12 mouse cellular contexts compared by ENCODE assay signal in the genomic region with DNA sequence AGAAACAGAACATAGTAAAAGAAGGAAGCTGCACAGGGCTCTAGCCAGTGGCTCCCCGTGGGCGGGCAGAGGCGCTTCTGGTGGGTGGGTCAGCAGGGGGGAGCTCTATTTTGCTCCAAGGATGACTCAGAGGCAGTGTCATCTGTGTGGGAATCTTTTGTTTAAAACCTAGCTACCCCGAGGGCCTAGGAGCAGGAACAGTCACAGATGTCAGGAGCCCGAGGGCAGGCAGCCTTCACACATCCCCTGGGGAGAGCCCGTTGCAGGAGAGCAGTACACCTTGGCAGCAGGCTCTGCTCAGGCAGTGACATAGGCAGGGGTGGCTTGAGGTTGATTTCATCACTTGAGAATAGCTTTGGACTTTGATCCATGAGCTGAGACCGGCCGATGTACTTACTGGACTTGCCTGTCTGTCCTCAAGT. TPM values are rescaled to one million over a fixed set of nuclear protein-coding genes. Genes with fewer than 3 reads are reported as not detected.
DNase-seq lines count a peak whose midpoint lies in the region; ATAC-seq and TF ChIP-seq lines count a peak whose summit lies in the region.
"Had no signal": no experiment of that assay in that cellular context is flagged by ENCODE, and none has a peak within 500 bp of the region (broad histone marks: within the 10 kb centered on the region; RNA-seq: fewer than 3 reads in every experiment).

No protein-coding gene starts in this region.

- H3K4me3 ChIP-seq in midbrain, embryonic 14.5 days (replicated peaks; ENCODE audit: low read depth, low read length): no peak overlapping the region
- H3K4me3 ChIP-seq in midbrain, embryonic 16.5 days (ENCODE audit: low read depth, low read length): no peak overlapping the region
- no peak overlapping the region for H3K4me3 ChIP-seq in myocyte
- H3K4me3 ChIP-seq: heart, embryonic 12.5 days; hindbrain, embryonic 15.5 days; limb, embryonic 15.5 days had no signal

- no peaks in the 10 kb centered on the region for H3K4me1 ChIP-seq in midbrain, embryonic 14.5 days (ENCODE audit: control insufficient read depth, insufficient read depth, low read length)
- no peaks in the 10 kb centered on the region for H3K4me1 ChIP-seq in midbrain, embryonic 16.5 days (ENCODE audit: control insufficient read depth, insufficient read depth, low read length)
- H3K4me1 ChIP-seq: heart, embryonic 12.5 days; hindbrain, embryonic 15.5 days; limb, embryonic 15.5 days had no signal

- no peak overlapping the region for H3K9ac ChIP-seq in midbrain, embryonic 14.5 days (replicated peaks; ENCODE audit: low read length)
- H3K9ac ChIP-seq in midbrain, embryonic 16.5 days (ENCODE audit: low read depth, low read length): no peak overlapping the region
- H3K9ac ChIP-seq: heart, embryonic 12.5 days; hindbrain, embryonic 15.5 days; limb, embryonic 15.5 days had no signal

- peak; percentile 33 for DNase-seq in adrenal gland, postnatal 14 days
- DNase-seq in adrenal gland, adult 2 months: no peak
- peak; percentile 40 for DNase-seq in midbrain, embryonic 14.5 days
- no peak for DNase-seq in cerebellum, adult 9-10 months
- no peak for DNase-seq in frontal cortex, postnatal 36 days (ENCODE audit: low spot score in 2 of 2)
- DNase-seq: layer of hippocampus, postnatal 36 days had no signal

- H3K27ac ChIP-seq in midbrain, embryonic 14.5 days (replicated peaks; ENCODE audit: low read depth, low read length): no peak overlapping the region
- H3K27ac ChIP-seq in midbrain, embryonic 16.5 days (ENCODE audit: low read length): no peak overlapping the region
- H3K27ac ChIP-seq: hindbrain, embryonic 15.5 days; limb, embryonic 15.5 days had no signal

- H3K79me2 ChIP-seq in myocyte (ENCODE audit: control insufficient read depth, insufficient read depth): no peaks in the 10 kb centered on the region

- 46% methylated on average over 8 of the region's 8 CpGs for whole genome bisulfite sequencing in midbrain, embryonic 14.5 days
- WGBS in midbrain, embryonic 16.5 days: 41% methylated on average over 8 of the region's 8 CpGs

- TF ChIP-seq POLR2A in myocyte (IDR thresholded peaks at IDR 0.05; ENCODE audit: insufficient read length, low read depth): no peak

- H3K36me3 ChIP-seq in midbrain, embryonic 14.5 days (ENCODE audit: control insufficient read depth, insufficient read depth, low read length): no peaks in the 10 kb centered on the region
- no peaks in the 10 kb centered on the region for H3K36me3 ChIP-seq in midbrain, embryonic 16.5 days (ENCODE audit: control insufficient read depth, insufficient read depth, low read length)
- H3K36me3 ChIP-seq in myocyte (ENCODE audit: control insufficient read depth, insufficient read depth): no peaks in the 10 kb centered on the region
- H3K36me3 ChIP-seq: heart, embryonic 12.5 days; hindbrain, embryonic 15.5 days; limb, embryonic 15.5 days had no signal

- no peaks in the 10 kb centered on the region for H3K9me3 ChIP-seq in midbrain, embryonic 14.5 days (ENCODE audit: control insufficient read depth, low read length)
- no peaks in the 10 kb centered on the region for H3K9me3 ChIP-seq in midbrain, embryonic 16.5 days (replicated peaks; ENCODE audit: control insufficient read depth, low read length, poor library complexity, severe bottlenecking)
- H3K9me3 ChIP-seq: heart, embryonic 12.5 days; hindbrain, embryonic 15.5 days; limb, embryonic 15.5 days had no signal

- ATAC-seq in midbrain, embryonic 14.5 days (ENCODE audit: low FRiP score, low TSS enrichment): no peak
- no peak for ATAC-seq in midbrain, embryonic 16.5 days
- peak; percentile 22 to 64; a peak in 2 of 4 replicates for ATAC-seq in hematopoietic stem cell, adult 5-6 weeks (replicated peaks in 1 of 2; ENCODE audit: insufficient read depth in 1 of 2, low FRiP score in 2 of 2, low TSS enrichment in 1 of 2, low read depth in 1 of 2, poor library complexity in 2 of 2, severe bottlenecking in 2 of 2)

- H3ac ChIP-seq in myocyte (ENCODE audit: control insufficient read depth, insufficient read length): no peak overlapping the region

- no peak overlapping the region for H3K4me2 ChIP-seq in midbrain, embryonic 14.5 days (ENCODE audit: low read length)
- H3K4me2 ChIP-seq in midbrain, embryonic 16.5 days (ENCODE audit: low read length): no peak overlapping the region
- peak overlapping the region; percentile 62 for H3K4me2 ChIP-seq in myocyte (ENCODE audit: low read depth)
- H3K4me2 ChIP-seq: heart, embryonic 12.5 days; hindbrain, embryonic 15.5 days; limb, embryonic 15.5 days had no signal

- no peaks in the 10 kb centered on the region for H3K27me3 ChIP-seq in midbrain, embryonic 14.5 days (ENCODE audit: control insufficient read depth, insufficient read depth, low read length)
- H3K27me3 ChIP-seq in midbrain, embryonic 16.5 days (ENCODE audit: control insufficient read depth, insufficient read depth, low read depth, low read length): no peaks in the 10 kb centered on the region
- H3K27me3 ChIP-seq in myocyte (ENCODE audit: control insufficient read depth, insufficient read depth, insufficient read length): no peaks in the 10 kb centered on the region
- H3K27me3 ChIP-seq: heart, embryonic 12.5 days; hindbrain, embryonic 15.5 days; limb, embryonic 15.5 days had no signal

TF ChIP-seq in myocyte, 11 proteins besides CTCF, POLR2A, EP300 and RAD21:
- TF ChIP-seq CEBPB (IDR thresholded peaks at IDR 0.05; ENCODE audit: insufficient read depth, poor library complexity, severe bottlenecking) (no peak), SRF (IDR thresholded peaks at IDR 0.05; ENCODE audit: control insufficient read depth, insufficient read length, low read depth) (no peak), USF1 (IDR thresholded peaks at IDR 0.05; ENCODE audit: low read depth) (no peak), E2F4 (IDR thresholded peaks at IDR 0.05; ENCODE audit: insufficient read depth) (no peak), MYOD1 (IDR thresholded peaks at IDR 0.05; ENCODE audit: control insufficient read depth in 1 of 3, insufficient read length in 2 of 3, low read depth in 2 of 3) (no peak), POLR2AphosphoS2 (IDR thresholded peaks at IDR 0.05; ENCODE audit: insufficient read length, low read depth) (no peak), MYOG (IDR thresholded peaks at IDR 0.05; ENCODE audit: control insufficient read depth in 1 of 3, insufficient read depth in 1 of 3, insufficient read length in 2 of 3, low read depth in 2 of 3) (no peak), REST (IDR thresholded peaks at IDR 0.05; ENCODE audit: insufficient read depth, insufficient read length) (no peak), TCF12 (IDR thresholded peaks at IDR 0.05; ENCODE audit: insufficient read depth, poor library complexity, severe bottlenecking) (no peak), MAX (IDR thresholded peaks at IDR 0.05; ENCODE audit: low read depth) (no peak), TCF3 (IDR thresholded peaks at IDR 0.05; ENCODE audit: insufficient read length, low read depth) (no peak)

RNA-seq across cellular contexts. Expression of a gene that starts 13.9 kb away (rescaled TPM):
- total RNA-seq in adrenal gland, postnatal 14 days (2021): 72.9 and 79.9 TPM in 2 replicates
- total RNA-seq in adrenal gland, adult 2 months (2021): 100 to 1,000 TPM in 1 of 2 experiments, 10 to 100 TPM in 1; 90.4 to 137 TPM
- polyA plus RNA-seq in adrenal gland, adult 2 months (2012; rRNA removed): 14.7 and 17.6 TPM in 2 replicates
- 22.0 and 28.0 TPM in 2 replicates for polyA plus RNA-seq in midbrain, embryonic 14.5 days (2014; fragmentation: Nextera tagmentation; extraction: Ambion mirVana)
- polyA plus RNA-seq in midbrain, embryonic 16.5 days (2015; fragmentation: Nextera tagmentation; extraction: Ambion mirVana): 25.9 and 27.4 TPM in 2 replicates
- 20.3 and 41.7 TPM in 2 replicates for total RNA-seq in hematopoietic stem cell, adult 5-6 weeks (2017)
- polyA plus RNA-seq in myocyte (2012; fragmentation: generic; extraction: Trizol): 24.8 TPM

RNA-seq across cellular contexts. Expression of a gene that starts 43.3 kb away (rescaled TPM):
- total RNA-seq in adrenal gland, postnatal 14 days (2021): 49.5 and 56.7 TPM in 2 replicates
- total RNA-seq in adrenal gland, adult 2 months (2021): 100 to 1,000 TPM in 1 of 2 experiments, 10 to 100 TPM in 1; 71.6 to 102 TPM
- polyA plus RNA-seq in adrenal gland, adult 2 months (2012; rRNA removed): 74.0 and 75.6 TPM in 2 replicates
- polyA plus RNA-seq in midbrain, embryonic 14.5 days (2014; fragmentation: Nextera tagmentation; extraction: Ambion mirVana): 33.1 and 41.2 TPM in 2 replicates
- 35.3 and 38.5 TPM in 2 replicates for polyA plus RNA-seq in midbrain, embryonic 16.5 days (2015; fragmentation: Nextera tagmentation; extraction: Ambion mirVana)
- total RNA-seq in hematopoietic stem cell, adult 5-6 weeks (2017): 18.2 and 23.4 TPM in 2 replicates
- 68.7 TPM for polyA plus RNA-seq in myocyte (2012; fragmentation: generic; extraction: Trizol)

Comparison
In these comparisons a context has a peak if more than half of its experiments do, and no peak if none do; other contexts are left out.
1. DNase-seq: peak in adrenal gland, postnatal 14 days (single experiment) and midbrain, embryonic 14.5 days (single experiment); none in adrenal gland, adult 2 months (single experiment), cerebellum, adult 9-10 months (single experiment) and frontal cortex, postnatal 36 days (0 of 2).
2. ATAC-seq: peak in hematopoietic stem cell, adult 5-6 weeks (2 of 2); none in midbrain, embryonic 14.5 days (single experiment) and midbrain, embryonic 16.5 days (single experiment).